Mouse (Mus musculus) MEL (cell line): ENCODE results near the gene Lrrc26. TPM values are rescaled to one million over a fixed set of nuclear protein-coding genes. Genes with fewer than 3 reads are reported as not detected.

Source experiments
- DNase-seq: peaks from one replicate; pipeline ENCODE4 v3.0.0; 2011; ENCODE audit warnings: low read depth, low spot score
- H3K27ac ChIP-seq: 2 replicates; pipeline ENCODE4 v1.5.1; 2012; ENCODE audit warnings: low read depth, mild to moderate bottlenecking, control low read depth, low read length, moderate library complexity; ENCODE audit not compliant: control insufficient read depth
- H3K27me3 ChIP-seq, 2 experiments: fragments of 150-350 bp in 1 of 2; sonication (generic) in 1 of 2; 2 replicates each; pipeline ENCODE4 v1.6.1; 2012; ENCODE audit warnings: low read length in 2 of 2, mild to moderate bottlenecking in 2 of 2, improper control_type of control experiment in 1 of 2, moderate library complexity in 1 of 2; ENCODE audit not compliant: insufficient read depth in 2 of 2, control insufficient read depth in 1 of 2
- H3K36me3 ChIP-seq, 2 experiments: 2 replicates each; pipeline ENCODE4 v1.6.1; 2012 to 2014; ENCODE audit warnings: low read length in 2 of 2, improper control_type of control experiment in 1 of 2, inconsistent platforms in 1 of 2, mild to moderate bottlenecking in 1 of 2; ENCODE audit not compliant: insufficient read depth in 2 of 2, control insufficient read depth in 1 of 2
- H3K4me1 ChIP-seq, 2 experiments: fragments of 150-350 bp in 1 of 2; sonication (generic) in 1 of 2; 2 replicates each; pipeline ENCODE4 v1.6.1; 2012; ENCODE audit warnings: low read length in 2 of 2, improper control_type of control experiment in 1 of 2, mild to moderate bottlenecking in 1 of 2; ENCODE audit not compliant: insufficient read depth in 2 of 2, control insufficient read depth in 1 of 2
- H3K4me3 ChIP-seq, 2 experiments: fragments of 150-350 bp in 1 of 2; sonication (generic) in 1 of 2; 2 replicates each; pipeline ENCODE4 v1.5.1; 2012; ENCODE audit warnings: low read depth in 2 of 2, low read length in 2 of 2, mild to moderate bottlenecking in 2 of 2, moderate library complexity in 2 of 2, control low read depth in 1 of 2, improper control_type of control experiment in 1 of 2; ENCODE audit not compliant: control insufficient read depth in 1 of 2, insufficient read depth in 1 of 2
- H3K79me2 ChIP-seq: 2 replicates; pipeline ENCODE4 v1.6.1; 2012; ENCODE audit warnings: mild to moderate bottlenecking, low read length, moderate library complexity; ENCODE audit not compliant: control insufficient read depth, poor library complexity, insufficient read depth
- H3K9ac ChIP-seq: 2 replicates; pipeline ENCODE4 v1.6.1; 2012; ENCODE audit warnings: low read depth, mild to moderate bottlenecking, control low read depth, low read length, moderate library complexity; ENCODE audit not compliant: control insufficient read depth, poor library complexity, severe bottlenecking
- H3K9me3 ChIP-seq: fragments of 150-350 bp; sonication (generic); replicated peaks from 2 replicates; pipeline ENCODE4 v1.6.1; 2012; ENCODE audit warnings: mild to moderate bottlenecking, low read length, improper control_type of control experiment, moderate library complexity; ENCODE audit not compliant: insufficient read depth
- BHLHE40 ChIP-seq: IDR thresholded peaks from 2 replicates; pipeline ENCODE4 v1.6.1; 2012; ENCODE audit warnings: low read depth, mild to moderate bottlenecking, inconsistent platforms, low read length, improper control_type of control experiment, borderline replicate concordance
- CHD1 ChIP-seq: IDR thresholded peaks from 2 replicates; pipeline ENCODE4 v1.6.1; 2012; ENCODE audit warnings: low read depth, mild to moderate bottlenecking, inconsistent platforms, low read length, improper control_type of control experiment
- CHD2 ChIP-seq: IDR thresholded peaks from 2 replicates; pipeline ENCODE4 v1.6.1; 2011; ENCODE audit warnings: low read length, improper control_type of control experiment
- CTCF ChIP-seq, 3 experiments: IDR thresholded peaks in 2 of 3; conservative IDR thresholded peaks in 1 of 3; 2 replicates each; pipeline ENCODE4 v1.5.1; 2011 to 2012; ENCODE audit warnings: low read length in 3 of 3, low read depth in 2 of 3, mild to moderate bottlenecking in 2 of 3, improper control_type of control experiment in 1 of 3, inconsistent platforms in 1 of 3, mixed read lengths in 1 of 3, moderate library complexity in 1 of 3; ENCODE audit not compliant: control insufficient read depth in 1 of 3, insufficient read depth in 1 of 3, poor library complexity in 1 of 3, severe bottlenecking in 1 of 3
- E2F4 ChIP-seq: IDR thresholded peaks from 2 replicates; pipeline ENCODE4 v1.6.1; 2011; ENCODE audit warnings: low read depth, low read length, improper control_type of control experiment, borderline replicate concordance
- ELF1 ChIP-seq: IDR thresholded peaks from 2 replicates; pipeline ENCODE4 v1.6.1; 2014; ENCODE audit warnings: low read depth, mild to moderate bottlenecking, inconsistent platforms, low read length, improper control_type of control experiment, moderate library complexity
- EP300 ChIP-seq, 2 experiments: IDR thresholded peaks; 2 replicates each; pipeline ENCODE4 v1.6.1; 2011; ENCODE audit warnings: improper control_type of control experiment in 2 of 2, low read length in 2 of 2, low read depth in 1 of 2, mild to moderate bottlenecking in 1 of 2
- GABPA ChIP-seq: IDR thresholded peaks from 2 replicates; pipeline ENCODE4 v1.6.1; 2012; ENCODE audit warnings: low read depth, mild to moderate bottlenecking, inconsistent platforms, low read length, improper control_type of control experiment, moderate library complexity
- GATA1 ChIP-seq: IDR thresholded peaks from 2 replicates; pipeline ENCODE4 v1.6.1; 2011; ENCODE audit warnings: low read depth, low read length, improper control_type of control experiment
- HCFC1 ChIP-seq: IDR thresholded peaks from 2 replicates; pipeline ENCODE4 v1.6.1; 2012; ENCODE audit warnings: low read depth, mild to moderate bottlenecking, inconsistent platforms, low read length, improper control_type of control experiment, moderate library complexity
- JUND ChIP-seq: IDR thresholded peaks from 2 replicates; pipeline ENCODE4 v1.6.1; 2011; ENCODE audit warnings: low read depth, mild to moderate bottlenecking, improper control_type of control experiment, low read length
- KAT2A ChIP-seq: conservative IDR thresholded peaks from 2 replicates; pipeline ENCODE4 v1.6.1; 2012; ENCODE audit warnings: low read depth, low read length, improper control_type of control experiment, inconsistent platforms
- MAFK ChIP-seq: IDR thresholded peaks from 2 replicates; pipeline ENCODE4 v1.6.1; 2011; ENCODE audit warnings: low read depth, mild to moderate bottlenecking, low read length, improper control_type of control experiment, borderline replicate concordance
- MAX ChIP-seq: IDR thresholded peaks from 2 replicates; pipeline ENCODE4 v1.6.1; 2011; ENCODE audit warnings: low read length, improper control_type of control experiment
- MAZ ChIP-seq: IDR thresholded peaks from 2 replicates; pipeline ENCODE4 v1.6.1; 2012; ENCODE audit warnings: low read depth, mild to moderate bottlenecking, inconsistent platforms, low read length, improper control_type of control experiment
- MEF2A ChIP-seq: IDR thresholded peaks from 2 replicates; pipeline ENCODE4 v1.6.1; 2014; ENCODE audit warnings: low read depth, mild to moderate bottlenecking, inconsistent platforms, low read length, improper control_type of control experiment; ENCODE audit not compliant: poor library complexity, insufficient replicate concordance, severe bottlenecking; ENCODE audit errors: extremely low read depth
- MXI1 ChIP-seq: IDR thresholded peaks from 2 replicates; pipeline ENCODE4 v1.6.1; 2011; ENCODE audit warnings: mild to moderate bottlenecking, low read depth, low read length, improper control_type of control experiment
- MYB ChIP-seq: IDR thresholded peaks from 2 replicates; pipeline ENCODE4 v1.6.1; 2011; ENCODE audit warnings: mild to moderate bottlenecking, low read depth, low read length, improper control_type of control experiment
- MYC ChIP-seq: IDR thresholded peaks from 2 replicates; pipeline ENCODE4 v1.6.1; 2011; ENCODE audit warnings: low read depth, mild to moderate bottlenecking, low read length, improper control_type of control experiment, moderate library complexity
- NELFE ChIP-seq: IDR thresholded peaks from 2 replicates; pipeline ENCODE4 v1.6.1; 2011; ENCODE audit warnings: low read depth, low read length, improper control_type of control experiment
- NRF1 ChIP-seq: IDR thresholded peaks from 2 replicates; pipeline ENCODE4 v1.6.1; 2014; ENCODE audit warnings: low read depth, mild to moderate bottlenecking, inconsistent platforms, low read length, improper control_type of control experiment, moderate library complexity; ENCODE audit not compliant: poor library complexity, insufficient read depth, severe bottlenecking
- POLR2AphosphoS2 ChIP-seq: IDR thresholded peaks from 2 replicates; pipeline ENCODE4 v1.6.1; 2011; ENCODE audit warnings: low read length, improper control_type of control experiment
- POLR2AphosphoS5 ChIP-seq: IDR thresholded peaks from 2 replicates; pipeline ENCODE4 v1.6.1; 2012; ENCODE audit warnings: low read depth, borderline replicate concordance, mild to moderate bottlenecking, inconsistent platforms, low read length, moderate library complexity, mixed read lengths
- RAD21 ChIP-seq: IDR thresholded peaks from 2 replicates; pipeline ENCODE4 v1.6.1; 2011; ENCODE audit warnings: mild to moderate bottlenecking, low read depth, low read length, improper control_type of control experiment
- SIN3A ChIP-seq: IDR thresholded peaks from 2 replicates; pipeline ENCODE4 v1.6.1; 2012; ENCODE audit warnings: low read length, improper control_type of control experiment, inconsistent platforms
- SMC3 ChIP-seq: IDR thresholded peaks from 2 replicates; pipeline ENCODE4 v1.6.1; 2011; ENCODE audit warnings: low read depth, low read length, improper control_type of control experiment
- TAL1 ChIP-seq: IDR thresholded peaks from 2 replicates; pipeline ENCODE4 v1.6.1; 2012; ENCODE audit warnings: mild to moderate bottlenecking, inconsistent platforms, low read length, moderate library complexity, mixed read lengths
- TBP ChIP-seq: IDR thresholded peaks from 2 replicates; pipeline ENCODE4 v1.8.0; 2011; ENCODE audit warnings: low read depth, low read length, improper control_type of control experiment
- TCF12 ChIP-seq: IDR thresholded peaks from 2 replicates; pipeline ENCODE4 v1.6.1; 2014; ENCODE audit warnings: low read depth, mild to moderate bottlenecking, inconsistent platforms, low read length, improper control_type of control experiment, moderate library complexity
- USF1 ChIP-seq: IDR thresholded peaks from 2 replicates; pipeline ENCODE4 v1.6.1; 2014; ENCODE audit warnings: low read depth, mild to moderate bottlenecking, inconsistent platforms, low read length, improper control_type of control experiment, moderate library complexity
- USF2 ChIP-seq, 2 experiments: IDR thresholded peaks; 2 replicates each; pipeline ENCODE4 v1.6.1; 2011 to 2012; ENCODE audit warnings: improper control_type of control experiment in 2 of 2, low read length in 2 of 2, borderline replicate concordance in 1 of 2, inconsistent platforms in 1 of 2, low read depth in 1 of 2, mild to moderate bottlenecking in 1 of 2; ENCODE audit not compliant: insufficient read depth in 1 of 2
- ZC3H11A ChIP-seq: IDR thresholded peaks from 2 replicates; pipeline ENCODE4 v1.6.1; 2012; ENCODE audit warnings: low read depth, mild to moderate bottlenecking, inconsistent platforms, low read length, improper control_type of control experiment
- ZKSCAN1 ChIP-seq: IDR thresholded peaks from 2 replicates; pipeline ENCODE4 v1.6.1; 2012; ENCODE audit warnings: low read depth, mild to moderate bottlenecking, inconsistent platforms, low read length, improper control_type of control experiment, moderate library complexity
- ZMIZ1 ChIP-seq: IDR thresholded peaks from 2 replicates; pipeline ENCODE4 v1.6.1; 2012; ENCODE audit warnings: low read depth, mild to moderate bottlenecking, inconsistent platforms, low read length, improper control_type of control experiment, moderate library complexity
- ZNF384 ChIP-seq: IDR thresholded peaks from 2 replicates; pipeline ENCODE4 v1.6.1; 2012; ENCODE audit warnings: low read depth, mild to moderate bottlenecking, inconsistent platforms, low read length, improper control_type of control experiment
- polyA plus RNA-seq, 2 experiments: library from polyadenylated mRNA; stranded (reverse) in 1 of 2; unstranded in 1 of 2; fragments of >175 nt in 1 of 2; fragments of >200 nt in 1 of 2; gene quantifications; 2 replicates each; pipeline versions ENCODE4 v1.2.1 to v1.2.4; 2012; ENCODE audit warnings: low replicate concordance in 2 of 2, low read depth in 1 of 2; ENCODE audit not compliant: insufficient read length in 2 of 2, insufficient read depth in 1 of 2, missing spikeins in 1 of 2
- total RNA-seq: library from RNA; depleted of rRNA; stranded (reverse); fragments of 300-350 nt; gene quantifications from 2 replicates; pipeline ENCODE4 v1.2.3, GENCODE M21; 2012

The Lrrc26 gene
- total and polyA plus RNA-seq, 3 experiments: not detected

DNA sequence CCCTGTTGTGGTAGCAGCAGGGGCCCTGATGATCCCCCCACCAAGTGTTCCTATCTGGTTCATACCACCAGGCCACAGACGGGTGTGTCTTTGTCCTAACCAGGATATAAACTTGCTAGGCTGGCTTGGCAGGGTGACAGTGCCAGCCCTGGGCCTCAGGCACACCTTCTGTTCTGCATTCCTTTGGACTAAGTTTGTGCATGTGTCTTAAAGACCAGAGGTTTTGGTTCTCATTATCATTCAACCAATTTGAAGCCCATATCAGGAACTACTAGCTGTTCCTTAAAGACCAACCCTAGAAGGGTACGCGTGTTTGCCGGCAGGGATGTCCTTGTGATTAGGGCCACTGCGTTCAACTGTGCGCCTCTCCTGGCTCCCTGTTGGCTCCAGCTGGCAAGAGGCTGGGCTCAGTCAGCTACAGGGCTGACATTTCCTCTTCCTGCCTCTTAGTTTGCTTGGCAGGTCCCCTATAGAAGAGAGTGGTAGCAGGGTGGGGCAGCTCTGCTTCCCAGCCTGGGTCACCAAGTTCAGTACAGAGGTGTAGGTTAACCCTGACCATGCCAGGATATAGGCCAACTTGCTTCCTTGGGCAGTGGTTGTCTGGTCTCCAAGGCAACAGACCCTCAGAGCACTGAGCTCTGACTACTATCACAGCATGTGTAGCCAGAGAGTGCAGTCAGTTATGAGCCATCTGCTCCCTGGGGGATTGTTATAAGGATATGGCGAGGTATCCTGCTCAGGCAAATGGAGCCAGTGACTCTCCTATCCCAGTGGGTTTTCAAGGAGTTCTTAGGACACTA lies 2.7 kb upstream of the Lrrc26 start:
- Histone ChIP-seq H3K9ac (no peak overlapping the region), H3K27ac (peak overlapping the region; percentile 50), H3K36me3 (peaks cover 0 to 11% of the 10 kb centered on the region in 2 experiments; a peak in 2 of 4 replicates), H3K9me3 (no peaks in the 10 kb centered on the region), H3K79me2 (no peaks in the 10 kb centered on the region), H3K27me3 (no peaks in the 10 kb centered on the region), H3K4me1 (peaks cover 7 to 35% of the 10 kb centered on the region in 2 experiments), H3K4me3 (no peak overlapping the region)
- DNase-seq: peak; percentile 77
- 0 out of 2 replicates have a peak, but pooled peaks have one; percentile 31 for TF ChIP-seq MYC
- TF ChIP-seq NRF1: no peak
- no peak for TF ChIP-seq ELF1
- TF ChIP-seq RAD21: no peak
- TF ChIP-seq TAL1: peak; percentile 21; the same call in 1 of the 2 replicates
- TF ChIP-seq JUND: no peak
- no peak for TF ChIP-seq ZC3H11A
- peak in 1 of 2 experiments; percentile 50; a peak in 2 of 4 replicates for TF ChIP-seq EP300 (IDR thresholded peaks at IDR 0.05; ENCODE audit: low read depth in 1 of 2, low read length in 2 of 2)
- peak; percentile 70 for TF ChIP-seq POLR2AphosphoS2
- TF ChIP-seq E2F4: no peak
- no peak for TF ChIP-seq ZMIZ1
- TF ChIP-seq HCFC1: no peak
- no peak for TF ChIP-seq ZNF384
- TF ChIP-seq CHD1: no peak
- TF ChIP-seq MEF2A: no peak
- TF ChIP-seq CHD2: no peak
- peak; percentile 40; the same call in 1 of the 2 replicates for TF ChIP-seq NELFE
- TF ChIP-seq ZKSCAN1: no peak
- no peak for TF ChIP-seq CTCF (IDR thresholded peaks at IDR 0.05 in 2 of 3, conservative IDR thresholded peaks at IDR 0.05 in 1 of 3; ENCODE audit: control insufficient read depth in 1 of 3, insufficient read depth in 1 of 3, low read depth in 2 of 3, low read length in 3 of 3, poor library complexity in 1 of 3, severe bottlenecking in 1 of 3)
- TF ChIP-seq TCF12: 0 out of 2 replicates have a peak, but pooled peaks have one; percentile 11
- no peak for TF ChIP-seq MAZ
- peak; percentile 20; the same call in 1 of the 2 replicates for TF ChIP-seq MAX
- peak; percentile 23; the same call in 1 of the 2 replicates for TF ChIP-seq SMC3
- TF ChIP-seq MXI1: no peak
- peak; percentile 39; the same call in 1 of the 2 replicates for TF ChIP-seq BHLHE40
- no peak for TF ChIP-seq MAFK
- TF ChIP-seq USF1: no peak
- TF ChIP-seq TBP: no peak
- no peak for TF ChIP-seq POLR2AphosphoS5
- no peak for TF ChIP-seq USF2 (IDR thresholded peaks at IDR 0.05; ENCODE audit: borderline replicate concordance in 1 of 2, insufficient read depth in 1 of 2, low read depth in 1 of 2, low read length in 2 of 2)
- TF ChIP-seq KAT2A: no peak
- no peak for TF ChIP-seq GABPA
- no peak for TF ChIP-seq GATA1
- TF ChIP-seq SIN3A: no peak
- TF ChIP-seq MYB: no peak
